Mouse (Mus musculus) cerebellum, adult 2 months (tissue): ENCODE data around the gene Ttll13.

Source experiments
- CTCF ChIP-seq: fragments of 200-500 bp; IDR thresholded peaks from 2 replicates; pipeline ENCODE4 v1.5.1; 2011; ENCODE audit warnings: low read depth, mild to moderate bottlenecking, control low read depth, low read length, moderate library complexity, borderline replicate concordance; ENCODE audit not compliant: insufficient read depth
- POLR2A ChIP-seq: fragments of 200-500 bp; IDR thresholded peaks from 2 replicates; pipeline ENCODE4 v1.6.1; 2011; ENCODE audit warnings: low read length, control low read depth, borderline replicate concordance; ENCODE audit not compliant: insufficient read depth

- TF ChIP-seq POLR2A (no peak), CTCF (no peak)
Measured at GRCm38 (mm10) chr7:80213604-80214003, 32.6 kb upstream of the Ttll13 start.
